Mouse (Mus musculus) liver, postnatal 0 days (tissue): ENCODE measurements around the gene Tmem135. TPM values are rescaled to one million over a fixed set of nuclear protein-coding genes. Genes with fewer than 3 reads are reported as not detected.
A peak's percentile ranks its signal among the peaks of the same experiment; 100 is the strongest.

Experiments used
- ATAC-seq: fragments of 200-750 bp; cut with Nextera tagmentation; 2 replicates; pipeline ENCODE4 v1.8.0; 2017; ENCODE audit warnings: mild to moderate bottlenecking, moderate library complexity
- DNase-seq: peaks from one replicate; pipeline ENCODE4 v3.0.0-alpha.2; 2016
- H3K27ac ChIP-seq: fragments of 300-500 bp; sonication (generic); 2 replicates; pipeline ENCODE4 v1.5.1; 2014; ENCODE audit warnings: antibody characterized with exemption, moderate library complexity, mild to moderate bottlenecking, low read depth
- H3K27me3 ChIP-seq: fragments of 300-500 bp; sonication (generic); 2 replicates; pipeline ENCODE4 v1.6.1; 2014; ENCODE audit warnings: low read length, control low read depth, mixed read lengths; ENCODE audit not compliant: insufficient read depth
- H3K36me3 ChIP-seq: fragments of 300-500 bp; sonication (generic); replicated peaks from 2 replicates; pipeline ENCODE4 v1.6.1; 2014; ENCODE audit warnings: mild to moderate bottlenecking, control low read depth, low read length, moderate library complexity, mixed read lengths; ENCODE audit not compliant: insufficient read depth
- H3K4me1 ChIP-seq: fragments of 300-500 bp; sonication (generic); 2 replicates; pipeline ENCODE4 v1.6.1; 2014; ENCODE audit warnings: antibody characterized with exemption, mild to moderate bottlenecking, control low read depth; ENCODE audit not compliant: insufficient read depth
- H3K4me2 ChIP-seq: fragments of 300-500 bp; sonication (generic); 2 replicates; pipeline ENCODE4 v1.6.1; 2014; ENCODE audit warnings: low read depth, mild to moderate bottlenecking, low read length, moderate library complexity, mixed read lengths
- H3K4me3 ChIP-seq: fragments of 300-500 bp; sonication (generic); 2 replicates; pipeline ENCODE4 v1.5.1; 2014; ENCODE audit warnings: low read depth, low read length
- H3K9ac ChIP-seq: fragments of 300-500 bp; sonication (generic); replicated peaks from 2 replicates; pipeline ENCODE4 v1.6.1; 2014; ENCODE audit warnings: mild to moderate bottlenecking, moderate library complexity
- H3K9me3 ChIP-seq: fragments of 300-500 bp; sonication (generic); 2 replicates; pipeline ENCODE4 v1.6.1; 2016; ENCODE audit warnings: mild to moderate bottlenecking, control low read depth, low read length, mixed read lengths
- CTCF ChIP-seq: sonication (generic); IDR thresholded peaks from 2 replicates; pipeline ENCODE4 v1.5.1; 2016; ENCODE audit warnings: antibody characterized with exemption, low read depth
- EP300 ChIP-seq: IDR thresholded peaks from 2 replicates; pipeline ENCODE4 v1.6.1; 2016; ENCODE audit warnings: antibody characterized with exemption, low read depth, mild to moderate bottlenecking
- WGBS: fragments of 180-500 bp; shearing (Covaris S2); extraction: QIAGEN DNeasy Blood & Tissue Kit; methylation state at CpG from one replicate; pipeline ENCODE4 v1.1.7; 2014; ENCODE audit not compliant: insufficient replicate concordance; 5-methylcytosine and 5-hydroxymethylcytosine counted together
- polyA plus RNA-seq: library from polyadenylated mRNA; unstranded; fragments of >200 nt; fragmentation: Nextera tagmentation; extraction: Ambion mirVana; gene quantifications from 2 replicates; pipeline ENCODE4 v1.2.1, GENCODE M21; 2015

The Tmem135 gene
- polyA plus RNA-seq, 1 experiment from 2014 or later: 31.7 TPM

DNA sequence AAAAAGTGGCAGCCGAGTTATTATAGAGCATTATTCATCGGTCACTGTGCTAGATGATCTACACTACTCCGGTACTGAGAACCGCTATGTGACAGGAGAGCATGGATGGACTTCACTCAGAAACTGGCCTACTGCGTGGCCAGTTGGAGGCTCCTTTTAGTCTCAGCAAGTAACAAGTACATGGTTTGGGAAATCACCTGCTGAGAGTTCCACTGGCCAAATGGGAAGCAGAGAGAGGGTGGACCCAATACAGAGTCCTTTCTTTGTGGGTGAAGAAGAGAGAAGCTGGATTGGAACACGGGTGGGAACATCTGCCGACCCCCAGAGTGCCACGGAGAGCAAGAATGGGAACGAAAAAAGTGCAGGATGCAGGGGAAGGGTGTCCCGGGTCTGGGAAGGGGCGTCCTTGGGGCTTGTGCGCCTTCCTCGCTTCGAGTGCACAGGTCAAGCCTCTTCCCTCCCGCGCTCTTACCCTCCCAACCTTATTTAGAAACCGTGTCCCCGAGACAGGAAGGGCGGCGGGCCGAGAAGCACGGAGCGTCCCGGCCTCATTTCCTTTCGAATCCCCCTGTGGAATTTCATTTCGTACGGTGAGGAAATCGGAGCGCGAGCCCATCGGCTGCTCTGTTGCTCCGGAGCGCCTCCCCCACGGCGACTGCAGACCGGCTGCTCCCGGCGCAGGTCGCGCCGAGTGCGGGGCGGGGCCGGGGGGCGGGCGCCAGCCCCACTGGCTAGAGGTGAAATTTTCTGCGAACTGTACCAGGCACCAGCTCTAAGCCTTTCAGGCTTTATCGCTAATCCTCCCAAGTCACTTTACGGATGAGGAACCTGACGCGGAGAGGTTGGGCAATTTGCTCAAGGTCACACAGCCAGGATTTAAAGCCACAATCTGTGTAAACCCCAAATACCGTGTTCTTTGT lies 709 bp downstream of the Tmem135 start:
- ATAC-seq (peak; percentile 83), DNase-seq (peak; percentile 77)
- Histone ChIP-seq H3K9ac (peak overlapping the region; percentile 84), H3K9me3 (no peaks in the 10 kb centered on the region), H3K27me3 (peaks cover 5% of the 10 kb centered on the region), H3K27ac (peak overlapping the region; percentile 92), H3K4me2 (peak overlapping the region; percentile 95), H3K4me3 (peak overlapping the region; percentile 75), H3K36me3 (no peaks in the 10 kb centered on the region), H3K4me1 (peaks cover 10% of the 10 kb centered on the region)
- TF ChIP-seq EP300 (peak; percentile 49; the same call in 1 of the 2 replicates), CTCF (no peak)
- 5% methylated on average over 52 of the region's 52 CpGs for WGBS

- DNase-seq: no peak
- no peak overlapping the region for H3K4me2 ChIP-seq
- H3K4me3 ChIP-seq: no peak overlapping the region
- no peak for TF ChIP-seq EP300
- no peak for TF ChIP-seq CTCF
- WGBS: 35% methylated on average over 3 of the region's 3 CpGs
- peaks cover 13% of the 10 kb centered on the region; the same call in 1 of the 2 replicates for H3K4me1 ChIP-seq
- ATAC-seq: no peak
- no peaks in the 10 kb centered on the region for H3K9me3 ChIP-seq
- H3K36me3 ChIP-seq: no peaks in the 10 kb centered on the region
- H3K27ac ChIP-seq: no peak overlapping the region; the same call in 1 of the 2 replicates
- H3K9ac ChIP-seq: no peak overlapping the region
- peaks cover 5% of the 10 kb centered on the region for H3K27me3 ChIP-seq
Observed at GRCm38 (mm10) chr7:89401936-89402335, 2.1 kb downstream of the Tmem135 start.

DNA sequence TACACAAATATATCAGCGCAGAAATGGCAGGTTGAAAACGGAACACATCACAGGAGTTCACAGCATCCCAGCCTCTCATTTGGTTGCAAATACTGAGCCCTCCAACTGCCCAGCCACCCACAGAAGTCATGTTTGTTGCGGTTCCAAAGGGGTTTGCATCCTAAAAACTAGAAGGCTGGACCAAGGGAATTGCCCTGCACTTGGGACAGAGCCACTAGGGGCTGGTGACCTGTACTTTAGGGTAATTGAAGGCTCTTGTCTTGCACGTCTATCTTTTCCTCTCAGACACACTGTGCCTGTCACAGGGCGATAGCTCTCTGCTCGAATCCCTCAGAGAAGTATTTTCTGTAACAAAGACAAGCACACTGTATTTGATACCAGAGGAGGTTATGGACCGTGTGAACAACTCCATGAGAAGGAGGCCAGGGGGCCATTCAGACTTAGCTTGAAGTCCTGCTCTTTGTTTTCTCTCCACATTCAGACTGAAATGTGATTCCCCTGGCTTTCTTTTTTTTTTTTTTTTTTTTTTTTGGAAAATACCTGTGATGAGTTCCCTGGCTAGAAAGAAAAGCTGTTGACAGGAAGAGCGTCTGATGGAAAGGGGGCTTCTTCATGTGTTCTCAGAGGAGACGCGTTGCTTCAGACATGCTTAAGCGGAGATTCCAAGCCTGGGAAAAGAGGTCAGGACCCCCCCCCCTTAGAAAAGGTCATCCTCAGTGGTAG lies 2.7 kb downstream of the Tmem135 start:
- Histone ChIP-seq H3K9ac (no peak overlapping the region), H3K9me3 (no peaks in the 10 kb centered on the region), H3K27me3 (peaks cover 5% of the 10 kb centered on the region), H3K4me1 (peaks cover 13% of the 10 kb centered on the region; the same call in 1 of the 2 replicates), H3K4me3 (no peak overlapping the region), H3K4me2 (no peak overlapping the region), H3K27ac (peak overlapping the region; percentile 40; the same call in 1 of the 2 replicates), H3K36me3 (no peaks in the 10 kb centered on the region)
- 60% methylated on average over 11 of the region's 11 CpGs for WGBS
- DNase-seq (no peak), ATAC-seq (no peak)
- TF ChIP-seq EP300 (no peak), CTCF (no peak)

DNA sequence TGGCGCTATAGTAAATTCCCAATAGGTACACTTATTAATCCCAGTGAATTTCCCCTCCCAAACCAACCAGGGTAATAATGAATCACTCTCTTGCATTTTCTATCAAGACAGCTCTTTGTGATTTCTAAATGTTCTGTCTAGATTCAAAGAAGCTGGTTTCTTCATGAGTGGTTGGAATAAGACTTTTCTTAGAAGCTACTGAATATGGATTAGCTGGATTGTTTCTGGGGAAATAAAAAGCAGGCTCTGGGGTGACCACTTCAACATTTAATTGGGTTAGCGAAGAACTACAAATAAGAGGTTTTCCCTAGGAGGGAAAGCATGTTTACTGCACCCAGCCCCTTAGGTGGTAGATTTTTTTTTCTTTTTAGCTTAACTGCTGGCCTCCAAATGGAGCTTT lies 3.3 kb downstream of the Tmem135 start:
- H3K27ac ChIP-seq: no peak overlapping the region
- H3K9me3 ChIP-seq: no peaks in the 10 kb centered on the region
- no peak for ATAC-seq
- peaks cover 5% of the 10 kb centered on the region for H3K27me3 ChIP-seq
- no peaks in the 10 kb centered on the region for H3K36me3 ChIP-seq
- peaks cover 13% of the 10 kb centered on the region; the same call in 1 of the 2 replicates for H3K4me1 ChIP-seq
- H3K9ac ChIP-seq: no peak overlapping the region
- H3K4me3 ChIP-seq: no peak overlapping the region
- DNase-seq: no peak
- H3K4me2 ChIP-seq: no peak overlapping the region
- WGBS: 73% methylated on average over 2 of the region's 2 CpGs
- TF ChIP-seq CTCF: no peak
- no peak for TF ChIP-seq EP300

- ATAC-seq (peak; percentile 69), DNase-seq (no peak)
- Histone ChIP-seq H3K9me3 (no peaks in the 10 kb centered on the region), H3K9ac (no peak overlapping the region), H3K4me2 (no peak overlapping the region), H3K36me3 (no peaks in the 10 kb centered on the region), H3K4me3 (no peak overlapping the region), H3K27ac (no peak overlapping the region), H3K27me3 (no peaks in the 10 kb centered on the region), H3K4me1 (peaks cover 9% of the 10 kb centered on the region; the same call in 1 of the 2 replicates)
- 56% methylated on average over 3 of the region's 3 CpGs for WGBS
- TF ChIP-seq CTCF: no peak
- no peak for TF ChIP-seq EP300
Observed at GRCm38 (mm10) chr7:89397837-89398534, 6.0 kb downstream of the Tmem135 start.
